10 mouse cellular contexts compared by ENCODE assay signal in the genomic region with DNA sequence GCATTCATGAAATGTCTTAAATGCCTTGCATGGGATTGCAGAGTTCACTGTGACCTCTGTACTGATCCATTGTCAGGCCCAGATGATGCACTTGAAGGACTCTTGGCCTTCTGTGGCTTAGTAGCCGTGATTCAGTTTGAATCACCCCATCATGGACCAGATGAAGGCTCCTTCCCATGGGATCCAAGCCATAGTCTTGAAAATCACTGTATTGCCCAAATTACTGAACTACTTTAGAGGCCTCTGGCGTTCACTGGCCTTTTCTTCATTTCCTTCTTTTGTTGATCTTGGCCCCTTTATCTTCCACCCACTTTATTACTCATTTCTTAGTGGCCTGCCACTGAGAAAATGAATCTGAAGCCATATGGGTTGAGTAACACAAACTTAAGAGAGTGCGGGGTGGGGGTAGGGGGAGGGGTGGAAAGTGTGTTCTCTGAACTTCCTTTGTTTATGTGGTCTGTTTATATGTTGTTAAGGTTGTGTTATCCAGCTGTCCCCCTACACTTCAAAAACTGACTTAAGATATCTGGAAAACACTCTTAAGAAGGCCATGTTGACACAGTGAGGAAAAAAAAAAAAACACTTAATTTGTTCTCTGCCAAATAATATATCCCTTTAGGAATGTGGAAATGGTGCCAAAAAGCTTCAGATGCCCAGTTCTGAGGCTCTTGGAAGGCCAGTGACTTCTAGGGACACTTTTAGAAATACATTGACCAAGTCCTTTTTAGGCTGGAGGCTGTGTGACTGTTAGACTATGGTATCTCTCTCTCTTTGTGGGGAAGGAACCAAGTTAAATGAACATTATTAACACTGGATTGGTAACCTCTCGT. TPM values are rescaled to one million over a fixed set of nuclear protein-coding genes. Genes with fewer than 3 reads are reported as not detected.
DNase-seq lines count a peak whose midpoint lies in the region; ATAC-seq and TF ChIP-seq lines count a peak whose summit lies in the region.
"Had no signal": no experiment of that assay in that cellular context is flagged by ENCODE, and none has a peak within 500 bp of the region (broad histone marks: within the 10 kb centered on the region; RNA-seq: fewer than 3 reads in every experiment).

No protein-coding gene starts in this region.

- H3K27me3 ChIP-seq in lung, embryonic 15.5 days: no peaks in the 10 kb centered on the region
- H3K27me3 ChIP-seq: embryonic facial prominence, embryonic 12.5 days; liver, embryonic 12.5 days had no signal

- H3K4me2 ChIP-seq in lung, embryonic 15.5 days: no peak overlapping the region
- H3K4me2 ChIP-seq: embryonic facial prominence, embryonic 12.5 days had no signal

- H3K4me3 ChIP-seq in gastrocnemius, adult 2 months: no peak overlapping the region
- H3K4me3 ChIP-seq in lung, embryonic 15.5 days: no peak overlapping the region
- H3K4me3 ChIP-seq: embryonic facial prominence, embryonic 12.5 days; liver, embryonic 12.5 days had no signal

- peaks cover 7% of the 10 kb centered on the region for H3K36me3 ChIP-seq in lung, embryonic 15.5 days

- peak overlapping the region; percentile 81 for H3K27ac ChIP-seq in gastrocnemius, adult 2 months
- peak overlapping the region; percentile 89 for H3K27ac ChIP-seq in lung, embryonic 15.5 days

- intact Hi-C loops in gastrocnemius, adult 2 months (cut with DNase I): no loop called here
- intact Hi-C loops in heart, postnatal 25 days (cut with DNase I): loop anchor here (5.0 kb wide), 1 partner anchor 202 kb away; no protein-coding TSS in a partner anchor

- no peaks in the 10 kb centered on the region for H3K9me3 ChIP-seq in lung, embryonic 15.5 days
- H3K9me3 ChIP-seq: embryonic facial prominence, embryonic 12.5 days; liver, embryonic 12.5 days had no signal

- ATAC-seq in lung, embryonic 15.5 days (ENCODE audit: borderline replicate concordance, extremely low read depth, low FRiP score, low TSS enrichment): peak; percentile 91
- ATAC-seq: liver, embryonic 12.5 days had no signal

- TF ChIP-seq CTCF in gastrocnemius, adult 2 months (IDR thresholded peaks at IDR 0.05): no peak

- DNase-seq in gastrocnemius, adult 2 months: peak; percentile 25
- DNase-seq in gastrocnemius, adult 8-10 months (ENCODE audit: low spot score in 2 of 2): no peak
- peak; percentile 70 for DNase-seq in adipocyte (ENCODE audit: low spot score)
- DNase-seq in heart, postnatal 25 days (ENCODE audit: low spot score): peak; percentile 27
- no peak for DNase-seq in thymus, postnatal 36 days
- no peak for DNase-seq in testis, postnatal 10 days (ENCODE audit: low spot score)
- DNase-seq in layer of hippocampus, postnatal 25 days (ENCODE audit: extremely low spot score in 1 of 2, low spot score in 1 of 2): no peak

- peaks cover 46% of the 10 kb centered on the region for H3K4me1 ChIP-seq in lung, embryonic 15.5 days

- 16% methylated on average over 4 of the region's 4 CpGs for WGBS in lung, embryonic 15.5 days

- no peak overlapping the region for H3K9ac ChIP-seq in lung, embryonic 15.5 days
- H3K9ac ChIP-seq: embryonic facial prominence, embryonic 12.5 days; liver, embryonic 12.5 days had no signal

RNA-seq across cellular contexts. Expression of a gene that starts 45.5 kb away (rescaled TPM):
- total RNA-seq in gastrocnemius, adult 2 months (2021): 10 to 100 TPM; 14.7 to 14.8 TPM
- 10 to 100 TPM; 11.0 to 14.5 (median 11.1) TPM for total RNA-seq in gastrocnemius, adult 8-10 months (2022)
- 10 to 100 TPM; 20.0 to 24.2 TPM for total RNA-seq in heart, postnatal 25 days (2021)
- 53.9 and 59.9 TPM in 2 replicates for polyA plus RNA-seq in lung, embryonic 15.5 days (2015; fragmentation: Nextera tagmentation; extraction: Ambion mirVana)
- total RNA-seq in layer of hippocampus, postnatal 25 days (2021): 10 to 100 TPM; 70.3 to 71.2 TPM

RNA-seq across cellular contexts. Expression of a gene that starts 46.0 kb away (rescaled TPM):
- total RNA-seq in gastrocnemius, adult 2 months (2021): 10 to 100 TPM; 10.8 to 18.2 TPM
- total RNA-seq in gastrocnemius, adult 8-10 months (2022): 10 to 100 TPM; 12.1 to 14.3 (median 13.2) TPM
- 10 to 100 TPM; 35.1 to 38.0 TPM for total RNA-seq in heart, postnatal 25 days (2021)
- polyA plus RNA-seq in lung, embryonic 15.5 days (2015; fragmentation: Nextera tagmentation; extraction: Ambion mirVana): 22.1 and 28.7 TPM in 2 replicates
- 10 to 100 TPM; 47.7 to 54.3 TPM for total RNA-seq in layer of hippocampus, postnatal 25 days (2021)

Comparison
In these comparisons a context has a peak if more than half of its experiments do, and no peak if none do; other contexts are left out.
1. DNase-seq: peak in gastrocnemius, adult 2 months (single experiment), adipocyte (single experiment) and heart, postnatal 25 days (single experiment); none in gastrocnemius, adult 8-10 months (0 of 2), thymus, postnatal 36 days (0 of 2), testis, postnatal 10 days (single experiment) and layer of hippocampus, postnatal 25 days (0 of 2).